Mouse (Mus musculus): ENCODE measurements around the gene Elmsan1.

DNA sequence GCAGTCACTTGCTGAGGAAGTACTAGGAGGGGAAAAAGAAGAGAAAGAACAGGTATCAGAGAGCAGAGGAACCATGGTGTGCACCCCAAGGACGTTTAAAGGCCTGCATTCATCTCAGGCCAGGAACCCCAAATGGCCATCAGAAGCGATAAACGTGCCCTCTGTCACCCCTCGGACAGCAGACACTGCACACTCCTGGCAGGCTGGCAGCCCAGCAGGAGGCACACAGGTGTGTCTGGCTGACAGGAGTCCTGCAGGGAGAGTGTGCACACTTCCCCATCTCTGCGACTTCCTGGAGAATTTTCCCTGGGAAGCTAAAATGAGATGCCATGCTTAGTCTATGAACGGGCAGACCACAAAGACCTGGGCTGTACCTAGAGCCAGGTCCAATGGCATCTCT is 65.3 kb downstream of the Elmsan1 start:
- TF ChIP-seq GATA1 (IDR thresholded peaks at IDR 0.05; ENCODE audit: borderline replicate concordance, low read length): no peak
- TF ChIP-seq POLR2AphosphoS5 (IDR thresholded peaks at IDR 0.05; ENCODE audit: insufficient replicate concordance, low read depth, low read length): no peak
- no peak for TF ChIP-seq CTCF (IDR thresholded peaks at IDR 0.05; ENCODE audit: low read depth, low read length)
